Mouse (Mus musculus): ENCODE measurements at regions not wholly inside any gene's neighbourhood (a gene's known extent, or its start where the extent isn't known, plus 50 kb on each side); places are given as distances from the start of the nearest gene placed in this dataset.
"Not testable (repeated sequence)": the region's sequence is repeated elsewhere in the genome, so short reads cannot be mapped to it uniquely, and the experiment has no call there.

DNA sequence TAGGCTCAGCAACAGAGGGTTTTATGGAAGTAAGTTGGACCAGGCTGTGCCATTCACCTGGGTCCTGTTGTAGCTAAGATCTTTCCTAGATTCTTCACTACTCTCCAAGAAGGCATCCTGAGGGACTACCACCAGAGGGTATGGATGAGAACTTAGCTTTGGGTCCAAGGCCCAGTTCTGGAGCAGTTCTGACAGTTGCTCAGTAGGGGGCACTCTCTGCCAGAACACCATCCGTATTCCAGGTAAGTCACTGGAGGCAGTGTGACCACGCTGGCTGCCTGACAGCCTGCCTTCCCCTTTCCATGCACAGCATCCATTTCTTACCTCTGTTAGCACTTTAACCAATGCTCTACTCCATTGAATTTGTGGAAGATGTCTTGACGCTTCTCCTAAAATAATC is 533.2 kb downstream of the Zfp704 start:
- ATAC-seq (replicated peaks; ENCODE audit: insufficient number of reproducible peaks, low FRiP score, low TSS enrichment, low read depth) = no peak
- H3K9me3 ChIP-seq (replicated peaks; ENCODE audit: control insufficient read depth, low read length) = no peaks in the 10 kb centered on the region
- H3K9ac ChIP-seq (replicated peaks; ENCODE audit: low read length) = no peak overlapping the region
- H3K27me3 ChIP-seq (ENCODE audit: control insufficient read depth, insufficient read depth, low read length) = no peaks in the 10 kb centered on the region
- H3K4me2 ChIP-seq (ENCODE audit: low read depth, low read length) = no peak overlapping the region
- H3K4me1 ChIP-seq (ENCODE audit: control insufficient read depth, insufficient read depth, low read length) = no peaks in the 10 kb centered on the region
- H3K4me3 ChIP-seq (ENCODE audit: low read depth, low read length) = no peak overlapping the region
- WGBS = 12% methylated on average over 3 of the region's 3 CpGs
- peak; percentile 73 for DNase-seq (ENCODE audit: low spot score)
- H3K27ac ChIP-seq (replicated peaks; ENCODE audit: low read depth, low read length) = no peak overlapping the region
- H3K36me3 ChIP-seq (replicated peaks; ENCODE audit: control insufficient read depth, insufficient read depth, low read depth, low read length) = no peaks in the 10 kb centered on the region

DNA sequence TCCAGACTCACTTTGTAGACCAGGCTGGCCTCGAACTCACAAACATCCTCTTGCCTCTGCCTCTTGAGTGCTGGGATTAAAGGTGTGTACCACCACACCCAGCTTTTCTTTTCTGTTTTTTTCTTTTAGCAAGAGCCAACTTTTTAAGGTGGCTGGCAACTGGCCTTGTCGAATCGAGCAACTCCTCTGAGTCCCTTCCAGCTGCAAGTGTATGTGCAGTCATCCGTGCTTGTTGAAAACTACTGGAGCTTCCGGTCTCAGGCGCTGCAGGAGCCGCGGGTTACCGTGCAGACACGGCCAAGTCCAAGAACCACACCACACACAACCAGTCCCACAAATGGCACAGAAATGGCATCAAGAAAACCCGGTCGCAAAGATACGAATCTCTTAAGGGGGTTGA is 537.4 kb downstream of the Zfp704 start:
- not testable (repeated sequence) for H3K9me3 ChIP-seq (replicated peaks; ENCODE audit: control insufficient read depth, low read length); H3K36me3 ChIP-seq (replicated peaks; ENCODE audit: control insufficient read depth, insufficient read depth, low read depth, low read length); H3K27me3 ChIP-seq (ENCODE audit: control insufficient read depth, insufficient read depth, low read length); H3K4me2 ChIP-seq (ENCODE audit: low read depth, low read length); H3K27ac ChIP-seq (replicated peaks; ENCODE audit: low read depth, low read length); H3K4me3 ChIP-seq (ENCODE audit: low read depth, low read length); H3K9ac ChIP-seq (replicated peaks; ENCODE audit: low read length); ATAC-seq (replicated peaks; ENCODE audit: insufficient number of reproducible peaks, low FRiP score, low TSS enrichment, low read depth); DNase-seq (ENCODE audit: low spot score); H3K4me1 ChIP-seq (ENCODE audit: control insufficient read depth, insufficient read depth, low read length)
- WGBS = 88% methylated on average over 13 of the region's 13 CpGs

DNA sequence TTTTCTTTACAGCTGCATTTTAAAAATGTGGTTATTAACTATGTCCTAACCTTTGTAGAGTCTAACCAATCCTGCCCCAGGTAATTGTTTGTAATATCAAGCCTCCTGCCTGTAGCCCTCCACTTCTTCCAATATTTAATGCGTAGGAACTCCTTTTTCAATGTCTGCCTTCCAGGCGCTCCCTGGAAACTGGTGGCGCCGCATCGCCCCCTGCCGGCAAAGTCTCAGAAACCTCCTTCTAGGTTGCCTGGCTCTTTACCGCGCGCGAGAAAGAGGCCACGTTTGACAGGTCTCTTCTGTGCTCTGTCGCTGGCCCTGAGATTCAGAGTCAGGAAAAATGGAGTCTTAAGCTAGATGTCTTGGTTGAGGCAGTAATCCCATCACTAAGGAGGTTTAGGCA is 542.8 kb downstream of the Zfp704 start:
- H3K4me3 ChIP-seq (ENCODE audit: low read depth, low read length) = no peak overlapping the region
- 2% methylated on average over 12 of the region's 12 CpGs for WGBS
- ATAC-seq (replicated peaks; ENCODE audit: insufficient number of reproducible peaks, low FRiP score, low TSS enrichment, low read depth) = no peak
- no peaks in the 10 kb centered on the region for H3K9me3 ChIP-seq (replicated peaks; ENCODE audit: control insufficient read depth, low read length)
- no peak overlapping the region for H3K27ac ChIP-seq (replicated peaks; ENCODE audit: low read depth, low read length)
- no peak overlapping the region for H3K4me2 ChIP-seq (ENCODE audit: low read depth, low read length)
- no peak overlapping the region for H3K9ac ChIP-seq (replicated peaks; ENCODE audit: low read length)
- DNase-seq (ENCODE audit: low spot score) = peak; percentile 81
- H3K36me3 ChIP-seq (replicated peaks; ENCODE audit: control insufficient read depth, insufficient read depth, low read depth, low read length) = no peaks in the 10 kb centered on the region
- H3K27me3 ChIP-seq (ENCODE audit: control insufficient read depth, insufficient read depth, low read length) = no peaks in the 10 kb centered on the region
- no peaks in the 10 kb centered on the region for H3K4me1 ChIP-seq (ENCODE audit: control insufficient read depth, insufficient read depth, low read length)

DNA sequence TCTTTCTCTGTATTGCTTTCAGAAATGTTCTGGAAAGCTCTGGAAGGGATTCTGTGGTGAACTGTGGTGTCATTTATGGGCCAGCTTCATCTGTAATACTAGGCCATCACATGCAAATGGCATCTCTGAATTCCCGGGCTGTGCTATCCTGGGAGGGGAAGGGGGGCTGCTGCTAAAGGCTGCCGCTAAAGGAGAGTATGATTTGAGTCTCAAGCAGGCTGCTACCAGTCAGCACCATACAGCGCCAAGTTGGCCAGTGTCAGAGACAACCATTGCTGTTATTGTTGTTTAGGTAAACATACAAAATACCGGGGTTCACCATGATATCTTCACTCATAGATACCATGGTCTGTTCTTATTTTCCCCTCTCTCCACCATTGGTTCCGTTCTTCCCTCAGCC is 543.5 kb downstream of the Zfp704 start:
- Histone ChIP-seq H3K36me3 (replicated peaks; ENCODE audit: control insufficient read depth, insufficient read depth, low read depth, low read length) (no peaks in the 10 kb centered on the region), H3K4me2 (ENCODE audit: low read depth, low read length) (no peak overlapping the region), H3K9me3 (replicated peaks; ENCODE audit: control insufficient read depth, low read length) (no peaks in the 10 kb centered on the region), H3K9ac (replicated peaks; ENCODE audit: low read length) (no peak overlapping the region), H3K27me3 (ENCODE audit: control insufficient read depth, insufficient read depth, low read length) (no peaks in the 10 kb centered on the region), H3K4me1 (ENCODE audit: control insufficient read depth, insufficient read depth, low read length) (no peaks in the 10 kb centered on the region), H3K27ac (replicated peaks; ENCODE audit: low read depth, low read length) (no peak overlapping the region), H3K4me3 (ENCODE audit: low read depth, low read length) (no peak overlapping the region)
- 76% methylated on average over 5 of the region's 5 CpGs for WGBS
- DNase-seq (ENCODE audit: low spot score) (no peak), ATAC-seq (replicated peaks; ENCODE audit: insufficient number of reproducible peaks, low FRiP score, low TSS enrichment, low read depth) (no peak)

DNA sequence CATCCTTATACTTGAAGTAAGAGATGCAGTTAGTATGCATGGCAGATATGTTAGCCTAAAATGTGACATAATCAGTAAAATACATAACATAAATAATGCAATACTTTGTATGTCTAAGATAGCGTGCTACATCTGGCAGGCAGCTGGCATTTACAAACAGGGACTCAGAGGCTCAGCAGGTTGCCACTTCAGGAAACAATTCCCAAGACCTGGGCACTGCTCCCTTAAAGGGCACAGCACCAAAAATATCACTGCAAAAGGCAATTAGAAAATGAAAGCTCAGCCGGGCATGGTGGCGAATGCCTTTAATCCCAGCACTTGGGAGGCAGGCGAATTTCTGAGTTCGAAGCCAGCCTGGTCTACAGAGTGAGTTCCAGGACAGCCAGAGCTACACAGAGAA is 544.0 kb downstream of the Zfp704 start:
- 74% methylated on average over 5 of the region's 5 CpGs for WGBS
- Histone ChIP-seq H3K27ac (replicated peaks; ENCODE audit: low read depth, low read length) (no peak overlapping the region), H3K4me3 (ENCODE audit: low read depth, low read length) (no peak overlapping the region), H3K27me3 (ENCODE audit: control insufficient read depth, insufficient read depth, low read length) (no peaks in the 10 kb centered on the region), H3K4me1 (ENCODE audit: control insufficient read depth, insufficient read depth, low read length) (no peaks in the 10 kb centered on the region), H3K9ac (replicated peaks; ENCODE audit: low read length) (no peak overlapping the region), H3K36me3 (replicated peaks; ENCODE audit: control insufficient read depth, insufficient read depth, low read depth, low read length) (no peaks in the 10 kb centered on the region), H3K9me3 (replicated peaks; ENCODE audit: control insufficient read depth, low read length) (no peaks in the 10 kb centered on the region), H3K4me2 (ENCODE audit: low read depth, low read length) (no peak overlapping the region)
- ATAC-seq (replicated peaks; ENCODE audit: insufficient number of reproducible peaks, low FRiP score, low TSS enrichment, low read depth) (no peak), DNase-seq (ENCODE audit: low spot score) (no peak)

DNA sequence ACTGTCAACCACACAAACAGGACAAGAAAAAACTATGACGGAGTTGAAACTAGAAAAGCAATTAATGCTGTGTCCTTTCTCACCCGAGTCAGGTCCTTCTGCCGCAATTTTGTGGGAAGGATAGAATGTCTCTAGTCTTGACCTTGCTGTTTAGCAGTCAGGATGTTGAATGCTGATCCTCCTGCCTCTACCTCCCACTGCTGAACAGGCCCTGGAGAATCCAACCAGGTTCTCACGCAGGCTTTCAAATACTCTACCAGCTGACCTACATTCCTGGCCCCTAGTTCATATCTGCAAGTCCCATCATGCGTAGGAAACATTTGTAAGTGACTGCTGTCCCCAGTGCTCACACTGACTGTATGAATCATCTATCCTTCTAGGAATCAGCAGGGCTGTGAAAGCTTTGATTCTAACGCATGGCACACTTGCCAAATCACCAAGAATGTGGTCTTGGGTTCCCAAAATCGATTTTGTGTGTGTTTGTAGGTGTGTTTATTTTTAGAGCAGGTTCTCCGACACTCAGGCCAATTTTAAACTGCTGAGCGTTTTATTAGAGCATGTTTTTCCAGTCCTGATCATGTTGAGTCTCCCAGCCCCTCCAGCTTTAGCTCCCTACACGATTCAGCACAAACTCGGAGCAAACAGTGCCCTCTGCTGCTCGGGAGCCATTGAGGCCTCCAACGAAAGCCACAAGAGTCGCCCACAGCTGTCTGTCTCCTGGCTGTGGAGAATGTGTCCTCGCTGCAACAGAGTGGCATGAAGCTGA is 545.4 kb downstream of the Zfp704 start:
- H3K36me3 ChIP-seq (replicated peaks; ENCODE audit: control insufficient read depth, insufficient read depth, low read depth, low read length) = no peaks in the 10 kb centered on the region
- H3K27me3 ChIP-seq (ENCODE audit: control insufficient read depth, insufficient read depth, low read length) = no peaks in the 10 kb centered on the region
- no peak overlapping the region for H3K27ac ChIP-seq (replicated peaks; ENCODE audit: low read depth, low read length)
- no peak overlapping the region for H3K4me2 ChIP-seq (ENCODE audit: low read depth, low read length)
- no peak overlapping the region for H3K9ac ChIP-seq (replicated peaks; ENCODE audit: low read length)
- no peak for ATAC-seq (replicated peaks; ENCODE audit: insufficient number of reproducible peaks, low FRiP score, low TSS enrichment, low read depth)
- no peaks in the 10 kb centered on the region for H3K9me3 ChIP-seq (replicated peaks; ENCODE audit: control insufficient read depth, low read length)
- WGBS = 41% methylated on average over 15 of the region's 15 CpGs
- no peak overlapping the region for H3K4me3 ChIP-seq (ENCODE audit: low read depth, low read length)
- peak; percentile 73 for DNase-seq (ENCODE audit: low spot score)
- no peaks in the 10 kb centered on the region for H3K4me1 ChIP-seq (ENCODE audit: control insufficient read depth, insufficient read depth, low read length)

DNA sequence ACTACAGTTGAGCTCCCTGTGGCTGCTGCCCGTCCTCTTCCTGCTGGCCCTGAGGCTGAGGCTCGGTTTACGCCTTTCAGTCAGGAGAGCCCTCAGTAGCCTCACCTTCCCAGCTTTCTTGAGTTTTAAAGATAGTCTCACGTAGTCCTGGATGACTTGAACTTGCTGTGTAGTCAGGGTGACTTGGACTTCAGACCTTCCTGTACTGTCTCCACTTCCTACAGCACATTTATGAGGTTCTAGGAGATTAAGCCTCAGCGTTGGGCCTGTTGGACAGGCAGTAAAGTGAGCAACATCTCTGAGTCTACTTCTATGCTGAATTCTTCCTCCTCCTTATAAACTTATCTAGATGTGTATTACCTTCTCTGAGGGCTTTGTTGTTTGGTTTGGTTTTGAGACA is 546.2 kb downstream of the Zfp704 start:
- H3K4me1 ChIP-seq (ENCODE audit: control insufficient read depth, insufficient read depth, low read length) = no peaks in the 10 kb centered on the region
- no peak overlapping the region for H3K9ac ChIP-seq (replicated peaks; ENCODE audit: low read length)
- H3K36me3 ChIP-seq (replicated peaks; ENCODE audit: control insufficient read depth, insufficient read depth, low read depth, low read length) = no peaks in the 10 kb centered on the region
- H3K27me3 ChIP-seq (ENCODE audit: control insufficient read depth, insufficient read depth, low read length) = no peaks in the 10 kb centered on the region
- H3K27ac ChIP-seq (replicated peaks; ENCODE audit: low read depth, low read length) = no peak overlapping the region
- DNase-seq (ENCODE audit: low spot score) = no peak
- H3K9me3 ChIP-seq (replicated peaks; ENCODE audit: control insufficient read depth, low read length) = no peaks in the 10 kb centered on the region
- H3K4me2 ChIP-seq (ENCODE audit: low read depth, low read length) = no peak overlapping the region
- WGBS = 62% methylated on average over 5 of the region's 5 CpGs
- H3K4me3 ChIP-seq (ENCODE audit: low read depth, low read length) = no peak overlapping the region
- ATAC-seq (replicated peaks; ENCODE audit: insufficient number of reproducible peaks, low FRiP score, low TSS enrichment, low read depth) = no peak

DNA sequence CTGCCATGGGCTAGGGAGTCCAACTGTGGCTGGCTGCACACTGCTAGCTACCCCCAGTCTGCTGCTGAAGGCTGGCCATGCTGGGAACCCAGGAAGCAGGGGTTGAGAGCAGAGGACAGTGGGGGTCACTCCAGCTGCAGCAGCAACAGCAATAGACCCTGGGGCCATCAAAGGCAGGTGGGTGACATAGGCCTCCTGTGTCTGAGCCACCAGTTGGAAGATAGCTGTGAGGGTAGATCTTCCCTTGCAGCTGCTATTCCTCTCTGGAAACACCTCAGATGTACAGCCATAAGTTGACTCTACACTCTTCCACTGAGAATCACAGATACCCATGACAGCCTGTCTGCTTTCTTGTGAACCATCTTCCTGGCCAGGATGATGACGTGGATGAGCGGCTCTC is 548.5 kb downstream of the Zfp704 start:
- no peaks in the 10 kb centered on the region for H3K36me3 ChIP-seq (replicated peaks; ENCODE audit: control insufficient read depth, insufficient read depth, low read depth, low read length)
- no peak for ATAC-seq (replicated peaks; ENCODE audit: insufficient number of reproducible peaks, low FRiP score, low TSS enrichment, low read depth)
- no peak overlapping the region for H3K4me2 ChIP-seq (ENCODE audit: low read depth, low read length)
- H3K27ac ChIP-seq (replicated peaks; ENCODE audit: low read depth, low read length) = no peak overlapping the region
- no peaks in the 10 kb centered on the region for H3K4me1 ChIP-seq (ENCODE audit: control insufficient read depth, insufficient read depth, low read length)
- H3K9me3 ChIP-seq (replicated peaks; ENCODE audit: control insufficient read depth, low read length) = no peaks in the 10 kb centered on the region
- no peaks in the 10 kb centered on the region for H3K27me3 ChIP-seq (ENCODE audit: control insufficient read depth, insufficient read depth, low read length)
- WGBS = 85% methylated on average over 2 of the region's 2 CpGs
- no peak overlapping the region for H3K4me3 ChIP-seq (ENCODE audit: low read depth, low read length)
- no peak overlapping the region for H3K9ac ChIP-seq (replicated peaks; ENCODE audit: low read length)
- DNase-seq (ENCODE audit: low spot score) = no peak
